Mouse (Mus musculus) fat pad, adult 2 months (tissue): ENCODE measurements at regions not wholly inside any gene's neighbourhood (a gene's known extent, or its start where the extent isn't known, plus 50 kb on each side); places are given as distances from the start of the nearest gene placed in this dataset.

Source experiments
- DNase-seq: peaks from one replicate; pipeline ENCODE4 v3.0.0-alpha.2; 2011; ENCODE audit warnings: low read depth, low spot score; ENCODE audit errors: extremely low read depth

DNA sequence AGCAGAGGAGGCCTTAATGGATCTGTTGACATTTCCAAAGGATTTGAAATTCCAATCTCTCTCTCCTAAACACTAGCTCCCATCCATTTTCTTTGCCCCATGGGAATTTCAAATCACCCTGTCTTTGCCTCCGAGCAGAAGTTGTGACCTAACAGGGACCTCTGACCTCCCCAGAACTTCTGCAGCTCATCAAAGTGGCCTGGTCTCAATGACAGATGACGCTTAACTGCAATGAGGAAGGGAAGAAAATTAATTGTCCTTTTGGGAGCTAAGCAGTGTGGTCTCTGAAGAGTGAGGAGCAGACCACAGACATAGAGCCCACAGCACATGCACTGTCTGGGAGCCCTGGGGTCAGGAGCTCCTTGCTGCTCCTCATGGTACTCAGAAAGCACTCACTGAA is 155.3 kb downstream of the Tox3 start:
- DNase-seq: no peak

DNA sequence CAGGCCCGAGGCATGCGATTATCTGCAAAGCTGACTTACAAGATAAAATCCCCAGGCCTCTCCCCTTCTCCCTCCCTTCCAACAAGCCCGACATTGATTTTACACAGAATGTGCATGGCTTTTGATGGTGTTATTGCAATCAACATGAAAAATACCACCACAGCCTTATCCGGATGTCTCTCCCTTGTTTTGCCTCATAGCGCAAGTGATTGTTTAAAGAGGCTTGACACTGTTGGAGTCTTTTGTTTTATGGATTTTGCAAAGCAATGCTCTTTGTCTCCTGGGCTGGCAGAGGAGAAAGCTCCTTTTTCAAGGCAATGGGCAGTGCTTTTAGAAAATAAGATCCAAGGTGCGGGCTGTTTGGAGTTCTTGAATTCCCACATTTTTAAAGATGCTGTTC is 165.3 kb downstream of the Tox3 start:
- DNase-seq: no peak

DNA sequence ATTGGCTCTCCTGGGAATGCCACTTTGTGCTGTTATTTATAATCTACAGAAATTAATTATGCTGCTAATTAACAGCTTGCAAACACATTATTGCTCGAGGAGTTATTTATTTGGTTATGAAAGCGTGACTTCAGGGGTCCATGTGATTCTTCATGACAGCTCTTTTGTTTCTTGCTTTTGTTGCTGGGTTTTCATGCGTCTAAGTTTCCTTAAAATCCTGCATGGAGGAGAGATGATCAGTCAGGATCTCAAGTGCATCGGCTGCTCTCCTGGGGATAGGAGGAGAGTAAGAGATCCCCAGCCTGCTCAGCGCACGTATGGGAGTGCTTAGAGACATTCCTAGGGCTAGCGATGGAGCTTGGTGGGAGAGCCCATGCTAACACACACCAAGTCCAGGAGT is 171.4 kb downstream of the Tox3 start:
- DNase-seq: no peak

DNA sequence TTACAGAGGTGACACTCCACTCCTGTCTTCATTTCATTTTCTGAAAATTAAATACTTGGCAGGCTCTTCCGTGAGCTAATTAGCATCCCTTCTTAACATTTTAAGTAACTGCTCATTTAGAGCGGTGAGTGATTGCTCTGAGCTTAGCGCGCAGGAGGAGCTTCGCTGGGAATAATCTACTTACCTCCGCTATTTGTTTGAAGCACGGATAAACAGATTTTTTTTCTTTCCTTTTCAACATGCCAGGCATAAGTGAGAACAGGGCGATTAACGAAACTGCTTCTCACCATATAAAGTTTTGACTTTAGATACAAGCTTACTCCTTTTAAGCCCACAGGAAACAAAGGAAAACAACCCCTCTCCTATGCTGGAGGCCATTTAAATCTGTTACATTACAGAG is 171.8 kb downstream of the Tox3 start:
- DNase-seq: no peak

DNA sequence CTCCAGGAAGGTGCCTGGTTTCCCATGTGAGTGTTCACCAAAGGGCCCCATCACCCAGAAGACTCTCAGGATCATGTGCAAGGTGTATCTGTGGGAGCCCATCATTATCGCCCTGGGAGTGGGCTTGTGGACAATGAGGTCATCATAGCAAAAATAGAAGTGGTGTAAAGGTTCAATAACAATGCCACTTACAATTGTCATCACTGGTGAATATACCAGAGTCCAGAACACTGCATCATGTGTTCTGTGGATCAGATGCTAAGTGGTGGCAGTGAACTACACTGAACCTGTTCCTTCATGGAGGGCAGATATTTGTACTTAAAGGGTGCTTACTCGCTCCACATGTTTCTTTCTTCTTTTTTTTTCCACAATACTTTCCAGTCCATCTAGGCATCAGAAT is 181.5 kb downstream of the Tox3 start:
- no peak for DNase-seq

DNA sequence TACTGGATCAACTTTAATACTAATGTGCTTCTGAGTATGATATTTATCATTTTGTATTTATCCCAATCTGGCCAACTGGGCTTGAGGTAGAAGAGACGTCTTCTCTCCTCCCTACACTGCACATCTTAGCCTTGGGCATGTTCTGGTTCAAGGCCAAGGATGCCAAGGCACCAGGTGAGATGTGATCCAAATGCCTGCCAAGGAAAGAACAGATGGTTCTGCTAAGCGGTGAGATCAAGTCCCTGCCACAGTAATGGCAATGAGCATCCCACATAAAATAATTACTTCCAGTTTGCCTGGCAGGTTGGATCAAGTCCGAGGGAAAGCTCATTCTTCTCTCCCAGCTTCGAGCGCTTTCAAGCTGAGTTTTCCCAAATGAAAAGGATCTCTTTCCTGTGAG is 196.7 kb downstream of the Tox3 start:
- DNase-seq: peak; percentile 34

DNA sequence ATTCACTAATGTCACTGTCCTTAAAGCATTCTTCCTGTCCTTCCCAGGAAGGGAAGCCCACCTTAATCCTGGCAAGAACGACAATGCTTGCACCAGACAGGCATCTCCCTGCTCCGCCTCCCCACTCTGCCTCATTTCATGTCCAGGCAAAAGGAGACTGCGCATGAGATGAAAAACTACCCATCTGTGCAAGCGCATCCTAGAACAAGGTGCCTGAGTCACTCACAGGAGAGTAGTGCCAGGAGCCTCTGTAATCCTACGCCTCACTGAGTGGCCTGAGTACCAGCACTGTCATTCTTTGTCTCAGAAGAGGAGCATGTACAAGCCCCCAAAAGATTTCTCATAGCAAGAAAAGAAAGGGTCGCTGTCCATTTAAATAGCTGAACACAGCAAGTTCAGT is 198.2 kb downstream of the Tox3 start:
- no peak for DNase-seq

DNA sequence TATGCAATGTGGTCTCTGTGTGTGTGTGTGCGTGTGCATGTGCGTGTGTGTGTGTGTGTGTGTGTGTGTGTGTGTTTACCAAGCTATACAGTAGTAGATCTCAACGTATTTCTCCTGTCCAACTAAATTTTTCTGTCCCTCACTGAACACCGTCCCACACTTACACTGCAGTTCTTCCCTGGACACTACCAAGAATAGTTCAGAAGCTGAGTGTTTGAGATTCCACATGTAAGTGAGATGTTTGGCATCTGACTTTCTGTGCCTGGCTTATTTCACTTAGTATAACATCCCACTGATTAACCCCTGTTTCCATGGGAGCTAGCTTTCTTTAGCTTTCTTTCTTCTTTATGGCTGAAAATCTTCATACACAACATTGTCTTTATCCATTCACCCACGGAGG is 213.5 kb downstream of the Tox3 start:
- DNase-seq: no peak

DNA sequence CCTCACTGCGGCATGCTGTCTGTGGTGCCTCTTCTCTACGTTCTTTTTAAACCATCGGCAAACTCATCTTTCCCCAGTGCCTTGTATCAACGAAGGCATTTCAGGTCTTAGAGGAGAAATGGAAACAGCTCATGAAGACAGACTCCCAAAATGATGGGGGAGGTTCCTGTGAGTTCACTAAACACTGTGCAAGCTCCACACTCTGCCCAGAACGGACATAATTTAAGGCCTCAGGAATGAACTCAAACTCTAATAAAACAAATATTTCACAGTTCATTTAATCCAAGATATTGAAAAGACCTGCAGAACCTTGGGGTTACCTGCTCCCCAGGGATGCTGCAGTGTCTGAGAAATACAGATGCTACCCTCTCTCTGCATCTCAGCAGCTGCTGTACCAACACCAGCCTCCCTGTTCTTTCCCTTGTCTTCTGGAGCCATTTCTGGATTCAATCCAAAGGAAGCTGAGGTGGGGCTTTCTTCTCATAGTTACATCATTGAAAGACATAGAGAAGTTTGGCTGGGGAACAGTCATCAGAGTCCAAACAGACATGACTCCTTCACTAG is 217.4 kb downstream of the Tox3 start:
- no peak for DNase-seq

DNA sequence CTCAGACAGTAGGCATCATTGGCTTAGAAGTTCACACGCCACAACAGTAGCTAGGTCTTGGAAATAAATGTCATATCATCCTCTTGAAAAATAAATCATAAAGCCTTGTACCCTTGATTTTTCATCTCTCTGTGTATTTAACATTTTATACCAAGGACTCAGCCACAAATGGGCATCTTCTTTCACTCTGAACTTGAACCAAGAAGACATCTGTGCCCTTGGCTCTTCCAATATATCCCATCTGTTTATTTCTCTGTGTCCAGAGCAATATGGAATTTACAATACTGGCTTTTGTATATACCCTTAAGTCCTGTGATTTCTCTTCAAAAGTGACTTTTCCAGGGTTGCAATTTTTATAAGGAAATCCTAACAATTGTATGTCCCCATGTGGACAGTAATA is 222.7 kb downstream of the Tox3 start:
- no peak for DNase-seq

DNA sequence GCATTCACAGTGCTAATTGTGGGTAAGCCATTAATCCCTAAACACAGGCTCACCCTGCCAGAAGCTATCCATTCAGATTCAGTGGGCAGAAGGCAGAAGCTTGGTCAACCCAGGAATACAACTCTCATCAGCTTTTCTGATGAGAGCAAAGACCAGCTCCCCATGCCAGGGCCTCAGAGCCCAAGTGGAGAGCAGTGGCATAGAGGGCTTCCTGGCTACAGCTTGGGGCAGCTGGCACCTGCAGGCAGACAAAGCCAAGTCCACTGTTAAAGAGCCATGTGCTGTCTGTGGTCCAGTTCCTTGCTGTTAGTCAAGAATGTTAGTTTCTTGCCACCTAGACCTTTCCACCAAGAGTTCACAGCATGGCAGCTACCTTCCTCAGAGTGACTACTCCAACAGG is 225.0 kb downstream of the Tox3 start:
- no peak for DNase-seq

DNA sequence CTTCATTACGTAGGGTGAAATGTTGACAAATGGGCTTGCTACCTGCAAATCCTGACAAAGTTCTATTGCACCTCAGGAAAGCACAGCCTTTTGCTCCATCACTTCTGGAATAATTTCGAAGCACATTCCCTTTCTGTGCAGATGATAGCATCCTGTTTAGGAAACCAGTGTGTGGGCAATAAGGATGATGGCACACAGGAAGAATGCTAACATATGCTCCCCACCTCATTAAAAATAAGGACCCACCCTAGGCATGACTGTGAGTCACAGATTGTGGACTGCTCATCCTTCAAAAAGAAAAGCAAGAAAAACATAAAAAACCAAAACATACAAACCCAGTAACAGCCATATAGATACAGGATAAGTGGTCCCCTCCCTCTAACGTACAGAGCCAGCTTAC is 226.2 kb downstream of the Tox3 start:
- DNase-seq: no peak

DNA sequence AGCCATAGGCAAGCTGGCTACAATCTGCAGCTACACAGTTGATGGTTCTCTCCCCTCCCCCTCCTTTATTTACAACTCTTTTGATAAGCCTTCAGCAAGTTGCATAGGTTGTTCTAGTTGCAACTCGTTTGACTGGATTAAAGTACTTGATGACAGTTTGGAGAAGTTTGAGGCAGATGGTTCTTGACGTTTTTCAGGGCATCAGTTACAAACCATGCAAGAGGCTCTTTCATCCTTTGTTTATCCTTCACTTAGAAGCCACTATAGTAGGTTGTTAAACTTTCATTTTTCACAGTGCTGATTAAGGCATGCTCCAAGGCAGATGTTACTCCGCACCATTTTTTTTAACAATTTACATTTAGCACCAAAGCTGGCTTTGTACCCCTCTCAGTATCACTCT is 227.1 kb downstream of the Tox3 start:
- no peak for DNase-seq

DNA sequence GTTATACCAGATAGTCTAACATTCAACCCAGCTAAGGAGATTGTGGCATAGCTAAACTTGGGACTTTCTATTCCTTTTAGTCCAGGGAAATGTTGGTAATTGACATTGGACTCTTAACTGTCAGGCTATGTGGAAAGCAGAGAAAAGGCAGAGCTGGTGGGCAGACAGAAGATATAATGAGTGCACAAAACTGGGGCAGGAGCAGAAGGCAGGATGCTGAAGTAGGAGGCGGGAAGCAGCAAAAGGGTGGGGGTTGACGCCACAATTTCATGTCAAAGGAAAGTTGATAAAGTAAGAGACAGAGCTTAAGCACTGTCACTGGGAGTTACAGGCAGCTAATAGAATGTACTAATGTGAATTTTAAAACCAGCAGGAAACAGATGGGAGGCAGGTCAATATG is 232.7 kb downstream of the Tox3 start:
- DNase-seq: no peak

DNA sequence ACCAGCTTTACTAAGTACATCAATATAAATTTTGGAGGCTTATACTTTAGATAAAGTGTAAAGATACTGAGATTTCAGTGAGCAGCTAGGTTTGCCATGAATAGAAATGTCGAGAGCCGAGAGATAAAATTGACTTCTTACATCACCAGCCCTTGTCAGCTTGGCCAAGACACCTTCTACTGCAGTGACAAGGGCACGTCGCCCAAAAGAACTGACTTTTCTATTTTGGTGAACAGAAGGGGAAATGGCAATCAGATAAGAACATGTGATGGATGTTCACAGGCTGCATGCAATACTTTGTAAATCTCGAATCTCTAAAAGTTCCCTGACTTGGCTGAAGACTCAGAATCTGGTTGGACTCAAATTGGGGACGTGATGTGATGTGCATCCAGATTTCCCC is 247.6 kb downstream of the Tox3 start:
- DNase-seq: no peak

DNA sequence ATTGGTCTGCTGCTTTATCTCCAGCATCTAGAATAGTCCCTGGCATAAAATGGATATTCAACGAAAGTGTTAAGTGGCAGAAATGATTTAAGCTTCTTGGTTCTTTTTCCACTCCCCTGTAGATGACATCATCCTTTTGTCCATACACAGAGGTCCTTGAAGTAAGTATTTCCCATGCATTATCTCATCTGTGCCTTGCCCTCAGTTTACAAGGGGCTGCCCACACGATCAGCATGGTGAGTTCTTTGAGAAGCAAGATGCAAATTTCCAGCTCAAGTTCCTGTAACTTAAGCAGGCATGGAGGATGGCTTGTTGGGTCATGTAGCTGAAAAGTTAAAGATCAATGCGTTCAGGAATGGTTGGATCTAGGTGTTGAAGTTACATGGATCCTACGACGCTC is 265.5 kb downstream of the Tox3 start:
- no peak for DNase-seq

DNA sequence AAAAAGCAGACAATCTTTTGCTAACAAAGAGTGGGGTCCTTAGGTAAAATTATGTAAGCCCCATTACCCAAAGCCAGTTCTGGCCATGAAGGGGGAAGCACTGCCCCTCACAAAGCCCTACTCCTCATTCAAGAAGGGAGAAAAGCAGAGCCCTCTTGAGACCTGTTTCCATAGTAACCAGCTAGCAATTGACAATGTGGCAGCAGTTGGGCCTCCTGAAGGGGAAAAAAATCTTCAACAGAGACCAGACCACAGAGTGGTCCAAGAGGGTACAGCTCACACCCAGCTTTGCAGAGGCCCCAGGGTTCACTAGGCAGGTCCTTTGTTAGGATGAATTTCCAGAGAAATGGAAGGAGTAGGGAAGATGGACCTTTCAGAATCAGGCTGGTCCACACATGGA is 271.8 kb downstream of the Tox3 start:
- no peak for DNase-seq

DNA sequence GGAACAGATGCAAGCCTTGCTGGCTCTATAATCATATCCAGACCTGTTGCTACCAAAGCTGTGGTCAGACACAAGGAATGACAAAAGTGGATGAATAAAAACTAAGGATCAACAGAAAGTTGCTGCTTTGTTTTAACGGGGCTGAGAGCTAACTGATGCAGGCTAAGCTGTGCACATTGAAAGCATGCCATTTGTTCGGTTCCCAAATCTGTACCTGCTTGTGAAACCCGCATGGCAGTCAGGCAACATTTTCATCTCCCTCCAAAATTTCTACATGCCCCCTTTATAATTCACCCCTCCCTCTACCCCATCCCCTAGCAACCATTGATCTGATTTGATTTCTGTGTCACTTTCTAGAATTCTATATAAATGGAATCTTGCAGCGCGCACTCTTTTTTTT is 272.3 kb downstream of the Tox3 start:
- no peak for DNase-seq

DNA sequence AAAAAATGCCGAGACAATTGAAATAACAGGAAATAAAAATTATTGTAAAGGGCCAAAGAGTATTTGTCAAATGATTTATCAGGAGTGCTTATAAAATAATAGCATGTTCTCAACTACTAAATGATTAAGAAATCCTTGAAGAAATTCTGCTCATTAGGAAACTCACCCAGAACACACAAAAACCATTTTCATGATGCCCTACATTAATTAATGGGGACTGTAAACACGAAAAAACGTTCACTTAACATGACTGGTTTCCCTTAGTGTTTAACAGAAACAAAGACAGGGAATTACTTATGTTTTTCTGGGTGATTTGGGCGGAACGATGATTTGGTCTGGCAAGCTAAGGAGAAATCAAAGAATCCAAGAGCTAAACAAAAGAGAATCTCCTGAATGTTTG is 278.1 kb downstream of the Tox3 start:
- no peak for DNase-seq

DNA sequence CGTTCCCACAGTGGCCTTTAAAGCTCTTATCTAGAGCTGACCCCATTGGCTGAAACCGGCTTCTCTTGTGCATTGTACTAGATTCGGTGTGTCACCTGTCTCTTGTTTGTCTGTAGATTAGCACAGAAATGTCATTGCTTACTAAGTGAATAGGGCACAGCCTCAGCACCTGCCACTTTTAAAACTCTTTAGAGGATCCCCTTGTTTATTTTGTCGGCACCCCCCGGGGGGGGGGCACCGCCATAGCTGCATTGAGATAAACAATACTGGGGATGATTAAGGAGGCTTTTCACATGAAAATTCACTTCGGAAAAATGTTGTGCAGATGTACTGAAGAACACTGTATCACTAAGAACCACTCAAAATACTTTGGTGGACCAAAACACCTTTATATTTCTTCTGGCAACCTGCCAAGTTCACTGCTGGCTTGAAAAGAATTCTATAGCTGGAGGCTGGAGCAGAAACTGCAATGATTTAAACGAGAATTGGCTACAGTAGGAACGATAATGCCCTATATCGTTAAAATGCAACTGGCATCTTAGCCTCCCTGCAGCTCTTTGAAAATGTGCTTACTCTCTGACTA is 278.6 kb downstream of the Tox3 start:
- no peak for DNase-seq

DNA sequence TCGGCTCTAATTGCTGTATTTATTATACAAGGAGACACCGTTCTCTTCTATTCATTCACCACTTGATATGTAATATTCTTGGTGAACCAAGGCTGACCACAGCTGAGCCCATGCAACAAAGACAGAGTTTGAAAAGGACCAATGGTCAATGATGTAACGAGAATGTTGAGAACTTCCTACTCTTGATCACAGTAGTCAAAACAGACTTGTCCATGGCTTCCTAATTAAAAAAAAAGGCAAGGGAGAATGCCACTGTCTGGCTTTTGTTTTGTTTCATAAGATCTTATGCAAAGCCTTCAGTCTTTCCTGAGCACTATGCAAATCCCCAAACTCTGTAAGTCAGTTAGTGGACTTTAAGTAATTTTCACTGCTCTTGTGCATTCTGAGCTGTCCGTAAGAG is 279.7 kb downstream of the Tox3 start:
- no peak for DNase-seq

DNA sequence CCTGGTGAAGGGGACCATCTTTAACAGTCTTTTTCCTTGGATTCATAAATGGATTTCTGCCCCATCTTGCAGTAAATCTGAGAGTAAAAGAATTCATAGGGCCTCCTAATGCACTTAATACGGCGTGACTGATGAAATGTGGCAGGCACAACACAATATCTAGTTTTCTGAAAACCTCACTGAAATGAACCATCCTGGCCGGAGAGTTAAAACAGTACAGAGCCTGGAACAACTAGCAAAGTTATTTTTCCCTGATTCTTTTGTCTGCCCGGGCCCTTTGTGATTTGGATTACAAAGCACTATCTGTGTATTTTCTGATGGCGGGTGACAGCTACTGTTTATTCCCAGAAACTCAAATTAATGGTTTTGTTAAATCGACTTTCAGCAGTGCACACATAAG is 283.8 kb downstream of the Tox3 start:
- no peak for DNase-seq

DNA sequence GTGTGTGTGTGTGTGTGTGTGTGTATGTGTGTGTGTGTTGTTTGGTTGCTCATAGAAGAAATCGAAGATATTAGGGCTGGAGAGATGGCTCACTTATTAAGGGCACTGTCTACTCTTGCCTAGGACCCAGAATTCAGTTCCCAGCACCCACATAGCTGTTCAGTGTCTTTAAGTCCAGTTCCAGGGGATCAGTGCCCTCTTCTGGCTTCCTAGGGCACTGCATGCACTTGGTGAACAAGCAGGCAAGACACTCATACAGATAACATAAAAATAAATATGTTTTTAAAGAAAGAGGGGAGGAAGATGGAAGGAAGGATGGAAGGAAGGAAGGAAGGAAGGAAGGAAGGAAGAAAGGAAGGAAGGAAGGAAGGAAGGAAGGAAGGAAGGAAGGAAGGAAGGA is 284.9 kb downstream of the Tox3 start:
- DNase-seq: no peak
